Mouse (Mus musculus) CD4-positive, CD25-positive, alpha-beta regulatory T cell, adult 4 months (primary cell): ENCODE measurements around the gene Shisa4. TPM values are rescaled to one million over a fixed set of nuclear protein-coding genes. Genes with fewer than 3 reads are reported as not detected.

Experiments
- ATAC-seq: one replicate; pipeline ENCODE4 v1.8.0; 2017
- polyA plus RNA-seq, 2 experiments: library from polyadenylated mRNA; unstranded; fragments of 100-300 nt; shearing (Covaris generic); gene quantifications; one replicate each; pipeline ENCODE4 v1.2.1; 2017

The Shisa4 gene
- polyA plus RNA-seq, 2 experiments from 2014 or later, result 0.36 TPM; not detected in 1

- no peak for ATAC-seq
Measured at GRCm38 (mm10) chr1:135366380-135366779, 8.7 kb downstream of the Shisa4 start.

GRCm38 (mm10) chr1:135363446-135363845 lies 11.6 kb downstream of the Shisa4 start:
- ATAC-seq, result no peak

GRCm38 (mm10) chr1:135362115-135362514 lies 12.9 kb downstream of the Shisa4 start:
- ATAC-seq, result no peak

GRCm38 (mm10) chr1:135361491-135361890 lies 13.5 kb downstream of the Shisa4 start:
- ATAC-seq, result no peak

- no peak for ATAC-seq
Measured at GRCm38 (mm10) chr1:135359071-135359470, 16.0 kb downstream of the Shisa4 start.

GRCm38 (mm10) chr1:135351953-135352352 lies 23.1 kb downstream of the Shisa4 start:
- ATAC-seq, result no peak

GRCm38 (mm10) chr1:135347498-135348169 lies 27.4 kb downstream of the Shisa4 start:
- ATAC-seq, result no peak

GRCm38 (mm10) chr1:135346891-135347290 lies 28.1 kb downstream of the Shisa4 start:
- ATAC-seq, result no peak

GRCm38 (mm10) chr1:135344026-135344425 lies 31.0 kb downstream of the Shisa4 start:
- ATAC-seq, result no peak

- no peak for ATAC-seq
Measured at GRCm38 (mm10) chr1:135341947-135342346, 33.1 kb downstream of the Shisa4 start.

- ATAC-seq, result no peak
Measured at GRCm38 (mm10) chr1:135330578-135330977, 44.5 kb downstream of the Shisa4 start.

GRCm38 (mm10) chr1:135328368-135328767 lies 46.7 kb downstream of the Shisa4 start:
- no peak for ATAC-seq

GRCm38 (mm10) chr1:135325934-135326333 lies 49.1 kb downstream of the Shisa4 start:
- ATAC-seq, result no peak

GRCm38 (mm10) chr1:135324571-135324970 lies 50.5 kb downstream of the Shisa4 start, which contains the start of gene Lmod1:
Gene Lmod1 (plus strand): TSS chr1:135324807.
- no peak for ATAC-seq

- no peak for ATAC-seq
Measured at GRCm38 (mm10) chr1:135323367-135323901, 51.6 kb downstream of the Shisa4 start.

Other genes starting within 250 kb of the Shisa4 start
- gene Ptpn7, start 242.5 kb downstream of the Shisa4 start, polyA plus RNA-seq, result 100 to 1,000 TPM; 166 to 302 TPM
- gene Arl8a, start 228.4 kb downstream of the Shisa4 start, polyA plus RNA-seq, result 10 to 100 TPM; 11.5 to 13.8 TPM
- gene Gpr37l1, start 207.6 kb downstream of the Shisa4 start, polyA plus RNA-seq, result not detected
- not detected for gene Elf3, start 116.7 kb downstream of the Shisa4 start, polyA plus RNA-seq
- 10 to 100 TPM; 34.5 to 45.6 TPM for gene Rnpep, start 91.2 kb downstream of the Shisa4 start, polyA plus RNA-seq
- gene Timm17a, start 61.5 kb downstream of the Shisa4 start, polyA plus RNA-seq, result 100 to 1,000 TPM; 197 to 215 TPM
- gene Lmod1, start 50.4 kb downstream of the Shisa4 start, polyA plus RNA-seq, result under 1 TPM in 1 of 2 experiments, not detected in 1; 0.15 TPM
- 10 to 100 TPM; 39.7 to 55.9 TPM for gene Ipo9, start 55.3 kb upstream of the Shisa4 start, polyA plus RNA-seq
- under 1 TPM; 0.29 to 0.98 TPM for gene Nav1, start 232.1 kb upstream of the Shisa4 start, polyA plus RNA-seq